Mouse (Mus musculus): ENCODE measurements around the gene Rab26. TPM values are rescaled to one million over a fixed set of nuclear protein-coding genes. Genes with fewer than 3 reads are reported as not detected.

Gene Rab26
- 0.26 and 1.8 TPM in 2 replicates for polyA plus RNA-seq (2012; rRNA removed)

DNA sequence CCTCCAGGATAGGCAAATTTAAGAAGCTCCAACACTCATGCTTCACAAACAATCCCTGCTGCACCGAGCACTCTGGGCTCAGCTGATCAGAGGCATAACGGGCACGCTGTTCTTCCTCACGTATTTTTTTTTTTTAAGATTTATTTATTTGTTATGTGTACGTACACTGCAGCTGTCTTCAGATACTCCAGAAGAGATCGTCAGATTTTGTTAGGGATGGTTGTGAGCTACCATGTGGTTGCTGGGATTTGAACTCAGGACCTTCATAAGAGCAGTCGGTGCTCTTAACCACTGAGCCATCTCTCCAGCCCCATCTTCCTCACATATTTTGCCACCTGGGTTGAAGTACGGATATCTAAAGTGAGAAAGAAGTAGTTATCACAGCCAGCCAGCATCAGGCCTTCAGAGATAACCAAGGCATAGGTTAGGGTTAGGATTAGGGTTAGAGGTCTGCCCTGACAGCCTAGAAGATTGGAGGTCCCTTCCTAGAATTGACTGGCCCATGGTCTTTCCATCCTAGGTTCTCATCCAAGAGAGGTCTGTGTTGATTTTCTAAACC lies at the start of gene Rab26:
Gene Rab26 (minus strand): TSS at position 51 of the 559 bp plus-strand sequence.

DNA sequence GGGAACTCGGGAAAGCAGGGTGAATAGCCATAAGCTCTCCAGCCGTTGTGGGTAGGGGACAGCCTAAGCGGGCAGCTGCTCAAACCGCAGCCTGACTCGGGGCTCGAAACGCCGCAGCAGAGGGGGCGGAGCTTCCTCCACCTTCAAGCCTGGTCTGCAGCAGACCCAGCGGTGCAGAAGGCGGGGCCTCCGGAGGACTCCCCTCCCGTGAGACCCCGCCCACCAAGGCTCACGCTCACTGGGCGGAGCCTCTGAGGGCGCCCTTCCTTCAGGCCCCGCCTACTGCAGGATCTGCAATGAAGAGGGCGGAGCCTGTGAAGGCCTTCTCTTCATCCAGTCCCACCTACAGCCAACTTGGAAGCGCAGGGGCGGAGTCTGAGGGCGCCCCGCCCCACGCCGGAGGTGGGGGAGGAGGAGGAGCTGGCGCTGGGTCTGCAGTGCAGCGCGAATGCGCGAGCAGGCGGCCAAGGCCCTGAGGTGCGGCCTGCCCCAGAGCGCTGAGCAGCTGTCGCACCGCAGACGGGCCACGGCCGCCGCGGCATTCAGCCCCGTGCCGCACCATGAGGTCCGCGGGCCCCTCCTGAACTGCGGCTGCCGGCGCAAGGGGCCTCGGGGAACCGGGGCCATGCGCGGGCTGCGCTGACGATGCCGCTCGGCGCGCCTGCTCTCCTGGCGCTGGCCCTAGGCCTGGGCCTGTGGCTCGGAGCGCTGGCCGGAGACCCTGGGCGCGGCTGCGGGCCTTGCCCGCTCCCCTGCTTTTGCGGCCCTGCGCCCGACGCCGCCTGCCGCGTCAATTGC lies 15.8 kb upstream of the Rab26 start, which contains the start of gene Pkd1:
Gene Pkd1 (plus strand): TSS at position 217 of the 798 bp plus-strand sequence.

DNA sequence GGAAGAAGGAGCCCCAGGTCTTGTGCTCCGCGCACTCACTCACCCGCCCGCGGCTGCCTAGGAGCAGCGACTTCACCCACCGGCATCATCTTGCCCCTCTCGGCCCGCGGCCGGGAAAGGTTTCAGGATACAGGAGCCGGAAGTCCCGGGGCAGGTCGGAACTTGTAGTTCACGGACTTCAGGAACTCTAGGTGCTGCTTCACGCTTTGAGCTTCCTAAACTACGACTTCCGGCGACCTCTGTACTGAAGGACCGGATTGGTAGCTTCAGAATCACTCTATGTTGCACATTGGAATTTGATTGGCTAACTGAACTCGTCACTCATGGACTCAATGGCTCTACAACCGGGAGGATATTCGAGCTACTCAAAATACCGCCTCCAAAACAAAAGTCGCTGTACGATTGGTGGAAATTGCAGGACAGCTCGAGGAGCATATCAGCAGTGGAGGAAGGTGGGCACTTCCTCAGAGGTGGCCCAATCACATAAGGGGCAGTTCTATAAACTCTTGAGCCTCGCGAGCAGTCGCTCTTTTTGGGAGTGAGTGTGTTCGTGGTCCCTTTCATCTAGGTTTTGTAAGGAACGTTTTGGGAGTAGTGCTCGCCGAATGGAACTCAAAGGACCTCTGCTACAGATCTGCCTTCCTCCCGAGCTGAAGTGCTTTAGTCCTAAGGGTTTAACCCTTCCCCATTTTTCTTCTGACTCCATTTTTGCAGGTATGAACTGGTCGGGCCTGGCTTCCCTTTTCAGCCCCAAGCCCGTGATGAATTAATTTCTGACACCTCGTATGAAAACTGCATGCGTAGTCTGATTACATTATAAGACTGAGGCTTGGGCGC lies 6.1 kb downstream of the Rab26 start, which contains the start of gene Traf7:
Gene Traf7 (minus strand): TSS at position 216 of the 837 bp plus-strand sequence.

DNA sequence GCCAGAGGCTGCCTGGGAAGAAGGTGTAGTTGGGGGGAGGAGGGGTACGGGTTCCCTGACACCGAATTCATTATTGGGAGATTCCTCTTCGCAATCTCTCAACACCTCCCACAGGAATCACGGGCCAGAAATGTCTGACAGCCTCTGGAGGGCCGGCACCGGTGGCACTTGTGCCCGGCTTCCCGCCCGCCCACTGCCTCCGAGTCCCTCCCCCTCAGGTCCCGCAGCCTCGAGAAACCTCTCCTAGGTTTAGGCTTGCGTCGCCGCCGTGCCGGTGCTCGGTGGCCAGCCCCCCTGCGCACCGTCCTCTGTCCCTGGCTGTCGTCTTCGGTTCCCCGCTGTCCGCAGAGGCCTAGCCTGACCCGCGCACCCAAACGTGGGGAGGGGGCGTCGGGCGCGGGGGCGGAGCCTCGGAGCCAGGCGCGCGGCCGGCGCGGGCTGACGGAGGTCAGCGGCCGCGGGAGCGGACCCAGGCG lies 45.8 kb downstream of the Rab26 start, which contains the start of gene Caskin1:
Gene Caskin1 (plus strand): TSS at position 416 of the 476 bp plus-strand sequence.

DNA sequence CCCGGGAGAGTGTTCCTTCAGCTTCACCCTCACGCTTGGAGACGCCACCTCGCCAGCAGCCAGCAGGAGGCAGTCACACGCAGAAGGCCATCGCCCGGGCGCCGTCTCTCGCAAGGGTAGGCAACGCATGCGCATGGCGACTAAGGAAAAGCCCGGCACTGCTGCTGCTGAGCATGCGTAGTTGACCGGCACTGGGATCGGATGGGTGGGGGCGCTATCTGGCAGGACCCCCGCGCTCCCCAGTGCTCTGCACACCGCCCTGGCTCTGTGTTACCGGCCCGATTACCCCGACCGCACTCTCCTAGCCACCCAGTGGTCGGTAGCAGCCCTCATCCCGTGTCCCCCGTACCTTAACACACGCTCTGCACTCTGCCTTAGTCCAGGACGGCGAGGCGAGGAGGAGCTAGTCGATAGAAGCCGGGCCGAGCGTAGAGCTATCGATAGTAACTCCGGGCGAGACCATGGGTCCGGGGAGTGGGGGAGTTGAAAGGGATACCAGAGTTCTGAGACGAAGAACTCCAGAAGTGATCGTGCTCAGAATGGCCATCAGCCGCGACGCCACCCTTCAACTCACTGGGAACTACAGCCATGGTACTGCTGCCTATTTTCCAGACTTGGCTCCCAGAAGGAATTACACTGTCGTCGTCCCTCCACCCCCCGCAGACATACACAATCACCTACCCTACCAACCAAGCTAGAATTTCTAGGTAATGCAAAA lies 55.2 kb downstream of the Rab26 start, which contains the start of gene Mlst8:
Gene Mlst8 (minus strand): TSS at position 416 of the 718 bp plus-strand sequence.

Other genes starting within 250 kb of the Rab26 start
- gene Abca17, start 183.1 kb downstream of the Rab26 start, polyA plus RNA-seq (2012; rRNA removed): not detected in 2 replicates
- 38.7 and 43.5 TPM in 2 replicates for gene Abca3, start 182.3 kb downstream of the Rab26 start, polyA plus RNA-seq (2012; rRNA removed)
- 86.7 and 89.1 TPM in 2 replicates for gene Rnps1, start 119.6 kb downstream of the Rab26 start, polyA plus RNA-seq (2012; rRNA removed)
- gene Eci1, start 107.6 kb downstream of the Rab26 start, polyA plus RNA-seq (2012; rRNA removed): 83.1 and 90.4 TPM in 2 replicates
- 8.1 and 11.0 TPM in 2 replicates for gene Dnase1l2, start 91.1 kb downstream of the Rab26 start, polyA plus RNA-seq (2012; rRNA removed)
- gene E4f1, start 63.9 kb downstream of the Rab26 start, polyA plus RNA-seq (2012; rRNA removed): 86.5 and 103 TPM in 2 replicates
- 161 and 194 TPM in 2 replicates for gene Pgp, start 63.8 kb downstream of the Rab26 start, polyA plus RNA-seq (2012; rRNA removed)
- 2.0 and 2.5 TPM in 2 replicates for gene Bricd5, start 60.3 kb downstream of the Rab26 start, polyA plus RNA-seq (2012; rRNA removed)
- 45.6 and 60.0 TPM in 2 replicates for gene Mlst8, start 55.1 kb downstream of the Rab26 start, polyA plus RNA-seq (2012; rRNA removed)
- gene Caskin1, start 45.6 kb downstream of the Rab26 start, polyA plus RNA-seq (2012; rRNA removed): 1.5 and 1.7 TPM in 2 replicates
- gene Traf7, start 6.3 kb downstream of the Rab26 start, polyA plus RNA-seq (2012; rRNA removed): 179 and 213 TPM in 2 replicates
- 80.1 and 86.9 TPM in 2 replicates for gene Pkd1, start 15.6 kb upstream of the Rab26 start, polyA plus RNA-seq (2012; rRNA removed)
- gene Tsc2, start 98.4 kb upstream of the Rab26 start, polyA plus RNA-seq (2012; rRNA removed): 126 and 137 TPM in 2 replicates
- gene Nthl1, start 98.5 kb upstream of the Rab26 start, polyA plus RNA-seq (2012; rRNA removed): 8.2 and 8.6 TPM in 2 replicates
- 81.0 and 93.6 TPM in 2 replicates for gene Slc9a3r2, start 116.1 kb upstream of the Rab26 start, polyA plus RNA-seq (2012; rRNA removed)
- gene Npw, start 124.2 kb upstream of the Rab26 start, polyA plus RNA-seq (2012; rRNA removed): 0.44 and 0.66 TPM in 2 replicates
- gene Zfp598, start 135.5 kb upstream of the Rab26 start, polyA plus RNA-seq (2012; rRNA removed): 124 and 127 TPM in 2 replicates
- gene Syngr3, start 155.7 kb upstream of the Rab26 start, polyA plus RNA-seq (2012; rRNA removed): 4.1 and 4.6 TPM in 2 replicates
- 59.1 and 69.9 TPM in 2 replicates for gene Gfer, start 161.9 kb upstream of the Rab26 start, polyA plus RNA-seq (2012; rRNA removed)
- 235 and 246 TPM in 2 replicates for gene Noxo1, start 162.0 kb upstream of the Rab26 start, polyA plus RNA-seq (2012; rRNA removed)
- 43.3 and 49.1 TPM in 2 replicates for gene Tbl3, start 173.4 kb upstream of the Rab26 start, polyA plus RNA-seq (2012; rRNA removed)
- not detected in 2 replicates for gene Rnf151, start 183.9 kb upstream of the Rab26 start, polyA plus RNA-seq (2012; rRNA removed)
- 3,267 and 3,407 TPM in 2 replicates for gene Rps2, start 183.9 kb upstream of the Rab26 start, polyA plus RNA-seq (2012; rRNA removed)
- gene Ndufb10, start 190.3 kb upstream of the Rab26 start, polyA plus RNA-seq (2012; rRNA removed): 285 and 351 TPM in 2 replicates
- 0.10 and 0.13 TPM in 2 replicates for gene Rpl3l, start 193.6 kb upstream of the Rab26 start, polyA plus RNA-seq (2012; rRNA removed)
- 91.4 and 133 TPM in 2 replicates for gene Msrb1, start 202.4 kb upstream of the Rab26 start, polyA plus RNA-seq (2012; rRNA removed)
- 0.24 and 0.30 TPM in 2 replicates for gene Hs3st6, start 218.8 kb upstream of the Rab26 start, polyA plus RNA-seq (2012; rRNA removed)